Mouse (Mus musculus) embryonic facial prominence, embryonic 13.5 days (tissue): ENCODE data around the gene Map1b. TPM values are rescaled to one million over a fixed set of nuclear protein-coding genes. Genes with fewer than 3 reads are reported as not detected.
A peak's percentile ranks its signal among the peaks of the same experiment; 100 is the strongest.

Source experiments
- ATAC-seq: fragments of 200-750 bp; cut with Nextera tagmentation; 2 replicates; pipeline ENCODE4 v1.8.0; 2017; ENCODE audit warnings: low read depth; ENCODE audit not compliant: insufficient number of reproducible peaks, insufficient read depth, low FRiP score, low TSS enrichment
- H3K27ac ChIP-seq: fragments of 300-500 bp; sonication (generic); 2 replicates; pipeline ENCODE4 v1.5.1; 2015; ENCODE audit warnings: moderate library complexity, mild to moderate bottlenecking, inconsistent platforms
- H3K27me3 ChIP-seq: fragments of 300-500 bp; sonication (generic); 2 replicates; pipeline ENCODE4 v1.6.1; 2015; ENCODE audit warnings: mild to moderate bottlenecking, inconsistent platforms
- H3K36me3 ChIP-seq: fragments of 300-500 bp; sonication (generic); 2 replicates; pipeline ENCODE4 v1.6.1; 2015; ENCODE audit warnings: mild to moderate bottlenecking, inconsistent platforms
- H3K4me1 ChIP-seq: fragments of 300-500 bp; sonication (generic); 2 replicates; pipeline ENCODE4 v1.6.1; 2015; ENCODE audit warnings: inconsistent platforms
- H3K4me2 ChIP-seq: fragments of 300-500 bp; sonication (generic); 2 replicates; pipeline ENCODE4 v1.6.1; 2015; ENCODE audit warnings: moderate library complexity, mild to moderate bottlenecking, inconsistent platforms
- H3K4me3 ChIP-seq: fragments of 300-500 bp; sonication (generic); 2 replicates; pipeline ENCODE4 v1.5.1; 2015; ENCODE audit warnings: mild to moderate bottlenecking, inconsistent platforms
- H3K9ac ChIP-seq: fragments of 300-500 bp; sonication (generic); 2 replicates; pipeline ENCODE4 v1.6.1; 2015; ENCODE audit warnings: mild to moderate bottlenecking, inconsistent platforms
- H3K9me3 ChIP-seq: fragments of 300-500 bp; sonication (generic); 2 replicates; pipeline ENCODE4 v1.6.1; 2016; ENCODE audit warnings: inconsistent platforms
- WGBS: fragments of 180-500 bp; shearing (Covaris S2); methylation state at CpG from one replicate; pipeline ENCODE4 v1.1.7; 2015; ENCODE audit warnings: mixed read lengths; 5-methylcytosine and 5-hydroxymethylcytosine counted together
- polyA plus RNA-seq: library from polyadenylated mRNA; unstranded; fragments of >200 nt; fragmentation: Nextera tagmentation; extraction: Ambion mirVana; gene quantifications from 2 replicates; pipeline ENCODE4 v1.2.1, GENCODE M21; 2015

Map1b gene
- 176 and 193 TPM in 2 replicates for polyA plus RNA-seq

GRCm38 (mm10) chr13:99516448-99516881 is at the start of gene Map1b:
Gene Map1b (minus strand): TSS chr13:99516540.
- peak within 1 kb of the TSS; percentile 74 for H3K4me3 ChIP-seq
- no peaks in the 10 kb centered on the region for H3K9me3 ChIP-seq
- H3K36me3 ChIP-seq: no peaks in the 10 kb centered on the region
- peak; percentile 83 for ATAC-seq
- H3K27ac ChIP-seq: peak within 1 kb of the TSS; percentile 78
- WGBS: under 1% methylated on average over 22 of the region's 32 CpGs
- H3K27me3 ChIP-seq: no peaks in the 10 kb centered on the region
- H3K4me2 ChIP-seq: peak within 1 kb of the TSS; percentile 88
- peak within 1 kb of the TSS; percentile 79 for H3K9ac ChIP-seq
- H3K4me1 ChIP-seq: peaks cover 11% of the 10 kb centered on the region

- H3K4me3 ChIP-seq: no peak overlapping the region
- H3K36me3 ChIP-seq: no peaks in the 10 kb centered on the region
- H3K9ac ChIP-seq: no peak overlapping the region
- 0 out of 2 replicates have a peak, but pooled peaks cover 4% of the 10 kb centered on the region for H3K4me1 ChIP-seq
- no peak overlapping the region for H3K27ac ChIP-seq
- WGBS: 25% methylated on average over 3 of the region's 3 CpGs
- no peak for ATAC-seq
- H3K4me2 ChIP-seq: no peak overlapping the region
- no peaks in the 10 kb centered on the region for H3K9me3 ChIP-seq
- H3K27me3 ChIP-seq: no peaks in the 10 kb centered on the region
These were observed 48.0 kb upstream of the Map1b start for GRCm38 (mm10) chr13:99564346-99564745.

- ATAC-seq: no peak
- H3K9ac ChIP-seq: no peak overlapping the region
- H3K9me3 ChIP-seq: no peaks in the 10 kb centered on the region
- WGBS: 60% methylated on average over 3 of the region's 3 CpGs
- H3K4me1 ChIP-seq: 0 out of 2 replicates have a peak, but pooled peaks cover 4% of the 10 kb centered on the region
- no peak overlapping the region for H3K27ac ChIP-seq
- no peak overlapping the region for H3K4me3 ChIP-seq
- no peak overlapping the region for H3K4me2 ChIP-seq
- no peaks in the 10 kb centered on the region for H3K27me3 ChIP-seq
- H3K36me3 ChIP-seq: no peaks in the 10 kb centered on the region
These were observed 46.7 kb upstream of the Map1b start for GRCm38 (mm10) chr13:99563021-99563420.

- no peak overlapping the region for H3K9ac ChIP-seq
- no peak overlapping the region for H3K27ac ChIP-seq
- H3K4me1 ChIP-seq: 0 out of 2 replicates have a peak, but pooled peaks cover 4% of the 10 kb centered on the region
- H3K36me3 ChIP-seq: no peaks in the 10 kb centered on the region
- H3K27me3 ChIP-seq: no peaks in the 10 kb centered on the region
- no peak overlapping the region for H3K4me3 ChIP-seq
- 43% methylated on average over 10 of the region's 10 CpGs for WGBS
- no peak for ATAC-seq
- no peaks in the 10 kb centered on the region for H3K9me3 ChIP-seq
- H3K4me2 ChIP-seq: no peak overlapping the region
These were observed 45.7 kb upstream of the Map1b start for GRCm38 (mm10) chr13:99561843-99562550.

GRCm38 (mm10) chr13:99560674-99561639 is 44.6 kb upstream of the Map1b start:
- H3K4me2 ChIP-seq: no peak overlapping the region

GRCm38 (mm10) chr13:99558216-99558906 is 42.0 kb upstream of the Map1b start:
- no peaks in the 10 kb centered on the region for H3K27me3 ChIP-seq
- no peak overlapping the region for H3K4me3 ChIP-seq
- H3K27ac ChIP-seq: no peak overlapping the region
- no peak for ATAC-seq
- no peaks in the 10 kb centered on the region for H3K36me3 ChIP-seq
- H3K9me3 ChIP-seq: no peaks in the 10 kb centered on the region
- 0 out of 2 replicates have a peak, but pooled peaks cover 4% of the 10 kb centered on the region for H3K4me1 ChIP-seq
- no peak overlapping the region for H3K4me2 ChIP-seq
- 77% methylated on average over 12 of the region's 12 CpGs for WGBS
- H3K9ac ChIP-seq: no peak overlapping the region

More at GRCm38 (mm10) chr13:99560674-99561639, 44.6 kb upstream of the Map1b start:
- Histone ChIP-seq H3K36me3 (no peaks in the 10 kb centered on the region), H3K9me3 (no peaks in the 10 kb centered on the region), H3K4me1 (0 out of 2 replicates have a peak, but pooled peaks cover 4% of the 10 kb centered on the region), H3K4me3 (no peak overlapping the region), H3K9ac (no peak overlapping the region), H3K27ac (no peak overlapping the region), H3K27me3 (no peaks in the 10 kb centered on the region)
- WGBS: 53% methylated on average over 13 of the region's 13 CpGs
- ATAC-seq: no peak

- WGBS: 71% methylated on average over 15 of the region's 15 CpGs
- Histone ChIP-seq H3K4me1 (0 out of 2 replicates have a peak, but pooled peaks cover 4% of the 10 kb centered on the region), H3K4me2 (no peak overlapping the region), H3K9me3 (no peaks in the 10 kb centered on the region), H3K4me3 (no peak overlapping the region), H3K27me3 (no peaks in the 10 kb centered on the region), H3K9ac (no peak overlapping the region), H3K36me3 (no peaks in the 10 kb centered on the region), H3K27ac (no peak overlapping the region)
- ATAC-seq: no peak
These were observed 41.5 kb upstream of the Map1b start for GRCm38 (mm10) chr13:99557813-99558212.

- H3K4me1 ChIP-seq: 0 out of 2 replicates have a peak, but pooled peaks cover 3% of the 10 kb centered on the region
- no peaks in the 10 kb centered on the region for H3K9me3 ChIP-seq
- no peak overlapping the region for H3K4me3 ChIP-seq
- no peaks in the 10 kb centered on the region for H3K27me3 ChIP-seq
- H3K4me2 ChIP-seq: no peak overlapping the region
- 85% methylated on average over 5 of the region's 5 CpGs for WGBS
- no peaks in the 10 kb centered on the region for H3K36me3 ChIP-seq
- ATAC-seq: no peak
- no peak overlapping the region for H3K27ac ChIP-seq
- H3K9ac ChIP-seq: no peak overlapping the region
These were observed 41.0 kb upstream of the Map1b start for GRCm38 (mm10) chr13:99557331-99557730.

- Histone ChIP-seq H3K27ac (no peak overlapping the region), H3K27me3 (no peaks in the 10 kb centered on the region), H3K4me3 (no peak overlapping the region), H3K4me2 (no peak overlapping the region), H3K9me3 (no peaks in the 10 kb centered on the region), H3K4me1 (peaks cover 7% of the 10 kb centered on the region), H3K36me3 (no peaks in the 10 kb centered on the region), H3K9ac (no peak overlapping the region)
- 73% methylated on average over 8 of the region's 8 CpGs for WGBS
- ATAC-seq: no peak
These were observed 38.6 kb upstream of the Map1b start for GRCm38 (mm10) chr13:99554960-99555359.

GRCm38 (mm10) chr13:99554466-99554865 is 38.1 kb upstream of the Map1b start:
- Histone ChIP-seq H3K27me3 (no peaks in the 10 kb centered on the region), H3K27ac (no peak overlapping the region), H3K9ac (no peak overlapping the region), H3K4me1 (peaks cover 12% of the 10 kb centered on the region), H3K4me3 (no peak overlapping the region), H3K9me3 (no peaks in the 10 kb centered on the region), H3K4me2 (no peak overlapping the region), H3K36me3 (no peaks in the 10 kb centered on the region)
- ATAC-seq: no peak
- 90% methylated on average over 6 of the region's 6 CpGs for WGBS

GRCm38 (mm10) chr13:99552381-99552780 is 36.0 kb upstream of the Map1b start:
- 78% methylated on average over 4 of the region's 4 CpGs for WGBS
- Histone ChIP-seq H3K27ac (no peak overlapping the region), H3K4me1 (peaks cover 14% of the 10 kb centered on the region), H3K4me2 (no peak overlapping the region), H3K4me3 (no peak overlapping the region), H3K9me3 (no peaks in the 10 kb centered on the region), H3K27me3 (no peaks in the 10 kb centered on the region), H3K36me3 (no peaks in the 10 kb centered on the region), H3K9ac (no peak overlapping the region)
- no peak for ATAC-seq
